Mouse (Mus musculus) mature B cell (primary cell): Measurements from ENCODE around the gene Frmd4a.
"Not testable (repeated sequence)": the region's sequence is repeated elsewhere in the genome, so short reads cannot be mapped to it uniquely, and the experiment has no call there.

Source experiments
- in situ Hi-C: fragments of 300-500 bp; cut with MboI; formaldehyde crosslinking; loops from 2 replicates; pipeline ENCODE4 v1.14.3; 2019

Gene Frmd4a

GRCm38 (mm10) chr2:4209234-4209633 lies 191.7 kb downstream of the Frmd4a start:
- in situ Hi-C loops, result no loop called here

DNA sequence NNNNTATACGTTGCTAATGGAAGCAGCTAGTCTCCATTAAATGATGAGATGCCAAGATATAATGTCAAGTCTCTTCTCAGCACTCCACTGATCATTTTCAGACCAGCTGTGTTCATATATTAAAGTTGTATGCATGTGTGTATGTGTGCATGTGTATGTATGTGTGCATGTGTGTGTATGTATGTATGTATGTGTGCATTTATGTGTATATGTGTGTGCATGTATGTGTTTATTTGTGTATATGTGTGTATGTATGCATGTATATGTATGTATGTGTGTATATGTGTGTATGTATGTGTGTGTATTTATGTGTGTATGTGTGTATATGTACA lies 204.9 kb downstream of the Frmd4a start:
- in situ Hi-C loops, result no loop called here

DNA sequence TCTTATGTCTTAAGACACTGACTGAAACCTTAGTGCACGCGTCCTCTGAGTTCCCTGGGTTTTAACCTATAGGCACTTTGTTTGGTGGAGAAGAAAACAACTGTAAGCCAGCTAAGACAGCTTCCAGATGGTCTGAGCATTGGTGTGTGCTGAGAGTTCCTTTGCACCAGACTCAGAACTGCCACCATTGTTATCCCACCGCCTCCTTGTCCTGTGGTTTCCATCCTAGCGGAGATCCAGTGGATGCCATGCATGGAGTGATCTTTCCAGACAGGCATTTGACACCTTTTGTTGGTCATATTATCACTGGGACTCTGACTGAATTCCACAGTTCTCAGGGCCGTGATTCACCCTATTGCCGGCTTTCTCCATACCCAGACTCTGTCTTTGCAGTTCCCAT lies 205.8 kb downstream of the Frmd4a start:
- in situ Hi-C loops, result no loop called here

DNA sequence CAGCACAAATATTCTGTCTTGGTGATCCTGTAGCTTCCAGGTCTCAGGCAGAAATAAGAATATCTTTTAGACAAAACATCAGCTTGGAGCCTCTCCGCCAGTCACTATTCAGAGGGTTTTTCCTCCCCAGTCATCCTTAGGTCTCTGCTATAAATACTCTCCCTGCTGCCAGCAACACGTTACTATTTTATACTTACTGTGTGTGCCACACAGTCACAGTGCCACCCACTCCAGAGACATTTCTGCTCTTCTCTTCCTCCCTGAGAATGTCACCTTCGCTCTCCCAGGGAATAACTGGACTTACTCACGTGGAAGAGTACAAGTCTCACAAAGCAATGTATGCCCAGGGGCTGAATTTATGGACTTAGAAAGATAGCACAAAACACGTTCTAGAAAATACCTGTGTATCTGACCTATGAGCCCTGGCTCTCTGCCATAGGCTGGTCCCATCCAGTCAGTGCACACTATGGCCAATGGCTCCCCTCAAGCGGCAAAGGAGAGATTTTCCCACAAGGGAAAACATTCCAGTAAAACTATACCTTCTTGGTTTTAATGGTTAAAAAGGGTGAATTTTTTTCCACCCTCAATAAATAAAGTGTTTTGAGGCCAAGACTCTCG lies 209.5 kb downstream of the Frmd4a start:
- in situ Hi-C loops, result no loop called here

GRCm38 (mm10) chr2:4227563-4227962 lies 210.0 kb downstream of the Frmd4a start:
- in situ Hi-C loops, result no loop called here

DNA sequence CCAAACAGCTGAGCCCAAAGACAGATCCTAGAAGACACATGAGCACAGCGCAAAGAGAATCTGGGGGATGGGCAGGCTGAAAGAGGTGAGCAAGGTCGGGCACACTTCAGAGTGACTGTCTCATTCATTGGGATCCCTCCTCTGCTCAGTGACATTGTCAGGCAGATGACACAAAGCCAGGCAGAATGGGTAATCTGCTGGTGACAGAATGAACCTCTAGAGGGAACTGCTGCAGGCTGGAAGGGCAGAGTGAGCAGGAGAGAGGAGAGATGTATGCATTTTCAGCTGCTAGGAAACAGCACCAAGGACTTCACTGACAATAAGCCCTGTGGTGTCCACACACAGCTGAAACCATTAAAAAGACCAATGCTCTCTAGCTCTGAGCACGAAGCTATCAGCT lies 211.0 kb downstream of the Frmd4a start:
- in situ Hi-C loops, result no loop called here

- in situ Hi-C loops, result no loop called here
These were observed 214.8 kb downstream of the Frmd4a start for GRCm38 (mm10) chr2:4232335-4232734.

DNA sequence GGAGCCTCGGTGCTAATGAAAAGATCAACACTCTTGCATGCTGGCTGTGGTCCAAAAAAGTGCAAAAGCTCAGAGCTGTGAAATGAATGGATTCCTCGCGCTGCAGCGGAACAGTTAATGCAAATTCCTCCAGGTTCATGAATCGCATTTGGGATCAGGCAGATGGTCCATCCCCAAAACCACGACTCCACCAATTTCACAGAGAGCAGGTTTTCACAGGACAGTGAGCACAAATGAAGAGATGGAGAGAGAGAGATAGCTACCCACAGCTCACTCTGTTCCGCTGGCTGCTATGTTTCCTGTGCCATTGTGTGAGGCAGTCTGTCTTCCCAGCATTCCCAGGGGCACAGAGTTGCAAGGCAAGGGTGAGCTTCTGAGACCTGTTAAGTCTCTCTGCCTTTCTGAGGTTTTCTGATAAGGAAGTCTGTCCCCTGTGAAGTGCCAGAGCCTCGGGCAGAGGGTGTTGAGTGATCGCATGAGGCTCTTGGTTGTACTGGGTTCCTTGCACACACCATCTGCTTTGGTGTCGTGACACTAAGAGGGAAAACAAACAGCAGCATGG lies 215.3 kb downstream of the Frmd4a start:
- in situ Hi-C loops, result no loop called here

DNA sequence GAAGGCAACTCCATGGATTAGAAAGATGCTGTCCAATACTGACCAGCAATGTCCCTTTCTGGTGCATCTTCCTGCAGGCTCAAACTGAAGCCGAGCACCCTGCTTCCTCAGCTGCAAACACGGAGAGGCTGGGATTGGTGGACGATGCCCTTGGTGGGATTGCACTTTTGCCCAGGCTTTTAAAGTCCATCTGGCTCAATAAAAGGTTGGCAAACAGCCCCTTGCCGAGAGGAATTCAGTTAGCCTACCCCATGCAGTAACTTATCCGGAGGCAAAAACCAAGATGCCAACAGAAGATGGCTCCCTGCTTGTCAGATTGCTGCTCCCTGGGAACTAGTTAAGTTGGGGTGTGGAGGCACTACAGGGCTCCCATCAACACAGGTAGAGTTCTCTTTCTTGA lies 220.2 kb downstream of the Frmd4a start:
- in situ Hi-C loops, result no loop called here

DNA sequence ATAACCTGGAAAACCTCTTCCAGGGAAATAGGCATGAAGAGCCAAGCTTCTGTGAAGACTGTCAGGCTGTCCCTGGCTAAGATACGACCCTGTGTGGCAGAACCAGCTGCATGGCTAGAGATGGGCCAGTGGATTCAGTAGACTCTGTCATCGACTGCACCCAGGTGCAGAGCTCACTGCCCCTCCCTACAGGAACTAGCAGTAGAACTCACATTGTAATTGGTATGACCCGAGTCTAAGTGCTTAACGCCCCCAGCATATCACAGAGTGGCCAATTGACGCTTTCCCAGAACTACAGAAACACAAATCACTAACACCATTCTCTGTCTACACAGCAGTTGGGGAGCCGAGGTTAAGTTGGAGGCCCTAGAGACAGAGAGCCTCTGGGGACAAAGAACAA lies 232.2 kb downstream of the Frmd4a start:
- in situ Hi-C loops, result no loop called here

DNA sequence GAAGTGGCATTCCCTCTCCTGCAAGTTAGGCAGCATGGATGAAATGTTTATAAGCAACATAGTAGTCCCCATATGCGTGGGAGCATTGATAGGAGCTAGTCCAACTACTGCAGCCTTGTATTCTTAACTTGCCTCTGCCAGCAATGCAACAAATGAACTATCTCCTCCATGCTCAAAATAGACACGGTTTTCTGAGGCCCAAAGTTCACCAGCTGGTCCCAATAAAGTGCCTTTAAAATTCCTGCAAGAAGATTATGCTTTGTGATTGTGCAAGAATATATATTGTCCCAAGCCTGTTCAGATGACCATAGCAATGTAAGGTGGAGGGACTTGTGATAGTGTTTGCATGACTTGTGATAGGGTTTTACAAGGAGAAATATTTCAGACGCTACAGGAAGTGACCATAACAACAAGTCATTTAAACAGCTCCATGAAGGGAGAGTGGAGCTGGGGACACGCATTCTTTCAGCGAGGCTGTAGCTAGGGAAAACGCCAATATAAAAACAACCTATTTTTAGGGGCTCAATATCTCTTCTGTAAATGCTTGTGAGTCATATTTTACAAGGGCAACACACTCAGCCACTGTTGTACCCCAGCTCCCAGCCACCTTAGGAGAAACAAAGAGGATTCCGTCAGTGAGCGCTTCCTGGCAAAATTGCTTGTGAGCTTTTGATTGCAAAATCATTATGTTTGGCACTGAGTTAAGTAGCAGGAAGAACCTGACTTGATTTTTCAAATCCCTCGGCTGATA lies 235.2 kb downstream of the Frmd4a start:
- in situ Hi-C loops, result no loop called here

DNA sequence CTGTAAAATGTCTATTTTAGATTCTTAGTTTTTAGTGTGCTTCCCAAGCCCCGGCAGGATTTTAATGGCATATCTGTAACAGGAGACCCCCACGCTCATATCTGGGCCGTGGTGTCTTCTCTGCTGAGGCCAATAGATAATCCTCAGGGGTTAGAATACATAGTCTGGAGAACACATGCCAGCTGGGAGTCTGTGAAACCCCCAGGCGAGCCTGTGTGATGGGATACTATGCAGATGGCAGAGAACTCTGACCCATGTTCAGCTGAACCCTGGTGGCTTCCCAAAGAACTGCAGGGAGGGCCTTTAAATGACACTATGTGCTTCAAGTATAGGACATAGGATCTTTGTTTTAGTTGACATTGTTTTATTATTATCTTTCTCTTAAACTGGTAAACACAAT lies 235.8 kb downstream of the Frmd4a start:
- in situ Hi-C loops, result no loop called here

DNA sequence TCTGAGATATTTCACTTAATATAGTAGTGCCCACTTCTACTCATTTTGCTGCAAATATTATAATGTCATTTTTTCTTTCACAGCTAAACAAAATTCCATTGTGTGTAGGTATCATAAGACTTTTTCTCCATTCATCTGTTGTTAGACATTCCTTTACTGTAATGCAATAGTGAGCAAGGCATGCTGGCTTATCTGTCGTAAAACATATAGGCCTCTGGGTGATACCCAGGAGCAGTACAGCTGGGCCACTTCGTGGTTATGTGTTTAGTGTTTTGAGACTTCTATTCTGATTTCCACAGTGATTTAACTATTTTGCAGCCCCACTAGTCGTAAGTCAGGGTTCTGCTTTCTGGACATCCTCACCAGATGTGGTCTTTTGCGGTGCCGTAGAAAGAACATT lies 236.6 kb downstream of the Frmd4a start:
- in situ Hi-C loops, result no loop called here

DNA sequence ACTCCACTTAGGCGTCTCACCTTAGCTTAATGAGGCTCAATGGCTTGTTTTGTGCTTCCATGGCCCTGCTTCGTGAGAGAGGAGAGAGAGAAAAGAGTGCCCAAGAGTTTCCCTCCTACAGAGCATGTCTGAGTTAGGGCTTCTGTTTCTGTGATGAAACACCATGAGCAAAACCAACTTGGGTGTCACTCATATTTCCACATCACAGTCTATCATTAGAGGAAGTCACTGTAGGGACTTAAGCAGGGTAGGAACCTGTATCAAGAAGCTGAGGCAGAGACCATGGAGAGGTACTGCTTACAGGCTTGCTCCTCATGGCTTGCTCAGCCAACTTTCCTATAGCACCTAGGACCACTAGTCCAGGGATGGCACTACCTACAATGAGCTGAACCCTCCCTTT lies 238.7 kb downstream of the Frmd4a start:
- in situ Hi-C loops, result no loop called here

GRCm38 (mm10) chr2:4257604-4258003 lies 240.1 kb downstream of the Frmd4a start:
- in situ Hi-C loops, result no loop called here

- in situ Hi-C loops, result not testable (repeated sequence)
These were observed 241.3 kb downstream of the Frmd4a start for GRCm38 (mm10) chr2:4258803-4259202.

DNA sequence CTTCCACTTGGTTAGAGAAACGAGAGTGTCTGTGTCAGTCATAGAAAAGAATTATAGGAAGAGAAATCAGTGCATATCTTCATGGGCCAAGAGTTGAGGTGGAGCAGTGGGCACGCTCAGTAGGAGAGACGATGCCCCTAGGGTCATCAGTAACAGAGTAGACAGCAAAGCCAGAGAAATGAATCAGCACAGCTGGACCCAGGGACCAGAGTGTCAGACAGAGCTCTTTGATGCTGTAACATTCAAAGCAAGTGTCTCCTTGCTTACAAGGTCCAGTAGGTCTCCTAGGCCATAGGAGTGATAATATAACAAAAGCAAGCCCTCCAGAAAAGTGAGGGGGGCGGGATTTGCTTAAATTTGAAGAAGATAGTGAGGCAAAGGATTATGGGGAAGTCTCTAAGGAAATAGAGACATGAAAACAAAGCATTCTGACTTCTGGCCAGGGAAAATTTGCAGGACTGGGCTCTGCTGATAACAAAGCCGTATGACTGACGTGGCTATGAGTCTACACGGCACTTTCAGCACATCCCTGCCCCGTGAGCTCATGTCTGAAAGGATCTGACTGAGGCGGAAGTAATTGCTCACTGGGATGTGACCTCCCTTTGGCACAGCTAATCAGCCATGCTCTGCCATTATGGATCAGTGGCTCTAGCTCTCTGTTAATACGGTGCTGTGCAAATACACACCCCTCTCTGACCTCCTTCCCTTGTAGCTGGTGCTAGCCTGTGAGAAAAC lies 243.0 kb downstream of the Frmd4a start:
- in situ Hi-C loops, result no loop called here

- in situ Hi-C loops, result no loop called here
These were observed 245.2 kb downstream of the Frmd4a start for GRCm38 (mm10) chr2:4262667-4263066.

DNA sequence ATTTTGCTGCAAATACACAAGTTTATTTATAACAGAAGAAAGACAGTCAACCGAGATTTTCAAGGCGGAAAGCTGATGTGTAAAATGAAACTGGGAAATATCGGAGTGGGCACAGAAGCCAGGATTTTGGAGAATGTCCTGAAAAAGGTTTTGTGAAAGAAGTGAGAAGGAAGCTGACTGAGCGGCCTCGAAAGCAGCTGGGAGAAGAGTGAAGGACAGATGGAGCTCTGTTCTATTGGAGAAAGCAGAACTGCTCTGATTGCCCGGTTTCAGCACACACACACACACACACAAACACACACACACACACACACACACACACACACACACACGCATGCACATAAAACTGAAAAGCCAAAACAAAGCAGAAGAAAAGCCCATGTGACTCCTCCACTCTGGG lies 249.9 kb downstream of the Frmd4a start:
- in situ Hi-C loops, result no loop called here

DNA sequence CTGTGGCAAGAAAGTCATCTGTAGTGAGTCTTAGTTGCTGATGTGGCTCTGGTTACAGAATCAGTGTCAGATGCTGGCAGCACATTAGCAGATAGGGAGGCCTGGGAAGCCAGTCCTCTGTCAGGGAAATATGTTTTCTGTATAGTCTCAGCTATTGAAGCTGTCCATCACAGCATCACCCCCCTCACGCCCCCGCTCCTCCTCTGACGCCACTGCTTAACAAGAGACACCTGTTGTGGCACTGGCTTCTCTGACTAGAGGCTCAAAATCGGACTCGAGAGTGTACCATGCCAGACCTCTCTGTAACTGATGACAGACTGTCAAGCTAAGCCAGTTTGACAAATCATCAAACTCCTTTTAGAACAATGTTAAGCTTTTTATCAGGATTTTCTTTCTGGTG lies 265.3 kb downstream of the Frmd4a start:
- in situ Hi-C loops, result no loop called here

DNA sequence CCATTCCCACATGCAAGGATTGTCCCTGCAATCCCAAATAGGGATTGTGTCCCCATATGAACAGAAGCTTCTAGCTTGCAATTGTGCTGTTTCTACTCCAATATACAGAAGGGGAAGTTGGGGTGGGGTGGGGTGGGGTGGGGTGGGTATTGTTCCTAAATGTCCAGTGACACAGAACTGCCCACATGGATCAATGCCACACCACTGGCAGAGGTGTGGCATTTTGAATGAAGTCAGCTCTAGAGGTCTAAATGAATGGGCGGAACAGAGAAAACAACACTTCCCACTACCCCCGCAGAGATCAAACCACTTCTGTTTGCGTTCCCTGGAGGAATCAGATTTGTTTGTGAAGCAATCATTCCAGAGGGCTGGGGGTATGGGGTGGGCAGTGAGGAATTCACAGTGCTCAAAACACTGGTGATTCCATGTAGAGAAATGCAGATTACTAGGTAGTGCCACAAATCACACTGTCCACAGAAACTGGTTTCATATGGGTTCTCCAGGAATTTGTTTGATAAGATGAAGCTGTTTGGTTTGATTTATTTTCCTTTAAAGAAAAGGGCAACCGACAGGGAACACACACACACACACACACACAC lies 268.3 kb downstream of the Frmd4a start:
- in situ Hi-C loops, result no loop called here

DNA sequence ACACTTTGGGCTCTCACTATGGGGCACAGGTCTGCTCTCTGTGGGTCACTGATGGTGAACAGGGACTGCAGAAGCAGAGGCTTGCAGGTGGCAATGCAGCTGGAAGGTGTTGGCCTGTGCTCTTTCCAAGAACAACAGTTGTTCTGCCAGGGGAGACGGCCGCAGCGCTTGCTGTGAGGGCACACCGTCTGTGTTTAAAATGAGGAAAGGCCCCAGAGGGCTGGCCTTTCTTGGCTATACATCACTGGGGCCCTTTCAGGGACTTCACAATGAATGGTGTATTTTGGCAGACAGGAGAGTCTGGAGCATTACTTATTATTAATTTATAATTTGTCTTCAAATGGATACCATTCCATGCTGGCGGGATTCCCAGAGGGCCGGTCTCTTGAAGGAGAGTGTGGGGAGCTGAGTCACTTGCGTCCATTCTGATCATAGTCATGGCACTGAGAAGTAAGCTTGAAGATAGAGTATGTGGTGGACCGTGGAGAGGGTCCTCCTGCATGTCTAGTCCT lies 268.9 kb downstream of the Frmd4a start:
- in situ Hi-C loops, result no loop called here
